Mouse (Mus musculus) brain, adult 2 months (tissue): ENCODE data around the gene Dennd1a.

Experiments used
- DNase-seq: peaks from one replicate; pipeline ENCODE4 v3.0.0; 2011; ENCODE audit warnings: low read depth, low spot score

Gene Dennd1a

GRCm38 (mm10) chr2:38052440-38052839 is 234.8 kb downstream of the Dennd1a start:
- peak; percentile 6 for DNase-seq

GRCm38 (mm10) chr2:38051485-38052085 is 235.6 kb downstream of the Dennd1a start:
- DNase-seq = no peak

GRCm38 (mm10) chr2:38048996-38049395 is 238.2 kb downstream of the Dennd1a start:
- no peak for DNase-seq

GRCm38 (mm10) chr2:38045286-38045685 is 241.9 kb downstream of the Dennd1a start:
- no peak for DNase-seq

- peak; percentile 34 for DNase-seq
Observed at GRCm38 (mm10) chr2:38040845-38041244, 246.3 kb downstream of the Dennd1a start.

- no peak for DNase-seq
Observed at GRCm38 (mm10) chr2:38039621-38040020, 247.6 kb downstream of the Dennd1a start.

GRCm38 (mm10) chr2:38028317-38028716 is 258.9 kb downstream of the Dennd1a start:
- DNase-seq = no peak

GRCm38 (mm10) chr2:38025615-38026014 is 261.6 kb downstream of the Dennd1a start:
- no peak for DNase-seq

- peak; percentile 61 for DNase-seq
Observed at GRCm38 (mm10) chr2:38023741-38024130, 263.5 kb downstream of the Dennd1a start.

GRCm38 (mm10) chr2:38023054-38023740 is 264.0 kb downstream of the Dennd1a start:
- peak; percentile 94 for DNase-seq

GRCm38 (mm10) chr2:38021166-38021565 is 266.0 kb downstream of the Dennd1a start:
- no peak for DNase-seq

- no peak for DNase-seq
Observed at GRCm38 (mm10) chr2:38014702-38015101, 272.5 kb downstream of the Dennd1a start.

GRCm38 (mm10) chr2:38013839-38014365 is 273.3 kb downstream of the Dennd1a start:
- DNase-seq = peak; percentile 95

- no peak for DNase-seq
Observed at GRCm38 (mm10) chr2:38007238-38007637, 280.0 kb downstream of the Dennd1a start.

- DNase-seq = no peak
Observed at GRCm38 (mm10) chr2:38003183-38003680, 284.0 kb downstream of the Dennd1a start.

GRCm38 (mm10) chr2:38001004-38001403 is 286.2 kb downstream of the Dennd1a start:
- DNase-seq = no peak

GRCm38 (mm10) chr2:37997966-37998365 is 289.2 kb downstream of the Dennd1a start:
- no peak for DNase-seq

GRCm38 (mm10) chr2:37989091-37989490 is 298.1 kb downstream of the Dennd1a start:
- DNase-seq = no peak

- DNase-seq = no peak
Observed at GRCm38 (mm10) chr2:37988301-37988700, 298.9 kb downstream of the Dennd1a start.

GRCm38 (mm10) chr2:37985690-37986222 is 301.4 kb downstream of the Dennd1a start:
- peak; percentile 37 for DNase-seq

- no peak for DNase-seq
Observed at GRCm38 (mm10) chr2:37982714-37983113, 304.5 kb downstream of the Dennd1a start.

GRCm38 (mm10) chr2:37981562-37982403 is 305.4 kb downstream of the Dennd1a start:
- DNase-seq = no peak
